Mouse (Mus musculus) embryonic facial prominence, embryonic 15.5 days (tissue): ENCODE measurements around the gene B3gnt2. TPM values are rescaled to one million over a fixed set of nuclear protein-coding genes. Genes with fewer than 3 reads are reported as not detected.

Experiments used
- ATAC-seq: fragments of 200-750 bp; cut with Nextera tagmentation; 2 replicates; pipeline ENCODE4 v1.8.0; 2017; ENCODE audit warnings: low read depth, moderate TSS enrichment; ENCODE audit not compliant: insufficient number of reproducible peaks, low FRiP score, low TSS enrichment
- H3K27ac ChIP-seq: fragments of 300-500 bp; sonication (generic); replicated peaks from 2 replicates; pipeline ENCODE4 v1.5.1; 2015; ENCODE audit warnings: mild to moderate bottlenecking, inconsistent platforms
- H3K27me3 ChIP-seq: fragments of 300-500 bp; sonication (generic); 2 replicates; pipeline ENCODE4 v1.6.1; 2015; ENCODE audit warnings: inconsistent platforms
- H3K36me3 ChIP-seq: fragments of 300-500 bp; sonication (generic); 2 replicates; pipeline ENCODE4 v1.6.1; 2015; ENCODE audit warnings: mild to moderate bottlenecking, inconsistent platforms
- H3K4me1 ChIP-seq: fragments of 300-500 bp; sonication (generic); 2 replicates; pipeline ENCODE4 v1.6.1; 2015; ENCODE audit warnings: inconsistent platforms
- H3K4me2 ChIP-seq: fragments of 300-500 bp; sonication (generic); replicated peaks from 2 replicates; pipeline ENCODE4 v1.6.1; 2015; ENCODE audit warnings: mild to moderate bottlenecking, inconsistent platforms
- H3K4me3 ChIP-seq: fragments of 300-500 bp; sonication (generic); replicated peaks from 2 replicates; pipeline ENCODE4 v1.5.1; 2015; ENCODE audit warnings: mild to moderate bottlenecking, inconsistent platforms
- H3K9ac ChIP-seq: fragments of 300-500 bp; sonication (generic); 2 replicates; pipeline ENCODE4 v1.6.1; 2015; ENCODE audit warnings: inconsistent platforms
- H3K9me3 ChIP-seq: fragments of 300-500 bp; sonication (generic); replicated peaks from 2 replicates; pipeline ENCODE4 v1.6.1; 2016; ENCODE audit warnings: inconsistent platforms
- WGBS: fragments of 180-500 bp; shearing (Covaris S2); methylation state at CpG from one replicate; pipeline ENCODE4 v1.1.7; 2015; 5-methylcytosine and 5-hydroxymethylcytosine counted together
- polyA plus RNA-seq: library from polyadenylated mRNA; unstranded; fragments of >200 nt; fragmentation: Nextera tagmentation; extraction: Ambion mirVana; gene quantifications from 2 replicates; pipeline ENCODE4 v1.2.1, GENCODE M21; 2015

The B3gnt2 gene
- polyA plus RNA-seq, 1 experiment from 2014 or later = 9.1 TPM

- WGBS = 65% methylated on average over 8 of the region's 8 CpGs
- Histone ChIP-seq H3K9ac (no peak overlapping the region), H3K36me3 (no peaks in the 10 kb centered on the region), H3K27ac (no peak overlapping the region), H3K27me3 (no peaks in the 10 kb centered on the region), H3K4me2 (no peak overlapping the region), H3K4me1 (peaks cover 21% of the 10 kb centered on the region; the same call in 1 of the 2 replicates), H3K9me3 (no peaks in the 10 kb centered on the region), H3K4me3 (no peak overlapping the region)
- ATAC-seq = no peak
Observed at GRCm38 (mm10) chr11:22846960-22847731, 13.6 kb downstream of the B3gnt2 start.

- no peak overlapping the region for H3K4me2 ChIP-seq
- no peak overlapping the region for H3K4me3 ChIP-seq
- peaks cover 20% of the 10 kb centered on the region; the same call in 1 of the 2 replicates for H3K4me1 ChIP-seq
- no peak overlapping the region for H3K27ac ChIP-seq
- ATAC-seq = no peak
- no peaks in the 10 kb centered on the region for H3K36me3 ChIP-seq
- no peaks in the 10 kb centered on the region for H3K27me3 ChIP-seq
- WGBS = 58% methylated on average over 6 of the region's 6 CpGs
- H3K9me3 ChIP-seq = no peaks in the 10 kb centered on the region
- H3K9ac ChIP-seq = no peak overlapping the region
Observed at GRCm38 (mm10) chr11:22846093-22846835, 14.5 kb downstream of the B3gnt2 start.

GRCm38 (mm10) chr11:22844754-22845718 is 15.7 kb downstream of the B3gnt2 start:
- 77% methylated on average over 4 of the region's 4 CpGs for WGBS
- H3K27ac ChIP-seq = no peak overlapping the region
- no peak for ATAC-seq

GRCm38 (mm10) chr11:22839456-22839855 is 21.3 kb downstream of the B3gnt2 start:
- H3K4me1 ChIP-seq = no peaks in the 10 kb centered on the region
- H3K9me3 ChIP-seq = no peaks in the 10 kb centered on the region
- H3K27me3 ChIP-seq = no peaks in the 10 kb centered on the region
- no peaks in the 10 kb centered on the region for H3K36me3 ChIP-seq
- no peak overlapping the region for H3K27ac ChIP-seq
- no peak for ATAC-seq
- H3K4me2 ChIP-seq = no peak overlapping the region
- 71% methylated on average over 3 of the region's 3 CpGs for WGBS
- no peak overlapping the region for H3K4me3 ChIP-seq
- H3K9ac ChIP-seq = no peak overlapping the region

More at GRCm38 (mm10) chr11:22844754-22845718, 15.7 kb downstream of the B3gnt2 start:
- Histone ChIP-seq H3K4me2 (no peak overlapping the region), H3K27me3 (no peaks in the 10 kb centered on the region), H3K4me3 (no peak overlapping the region), H3K9me3 (no peaks in the 10 kb centered on the region), H3K36me3 (no peaks in the 10 kb centered on the region), H3K4me1 (0 out of 2 replicates have a peak, but pooled peaks cover 11% of the 10 kb centered on the region), H3K9ac (no peak overlapping the region)

GRCm38 (mm10) chr11:22838361-22838760 is 22.4 kb downstream of the B3gnt2 start:
- no peak for ATAC-seq
- H3K9me3 ChIP-seq = no peaks in the 10 kb centered on the region
- H3K4me1 ChIP-seq = no peaks in the 10 kb centered on the region
- H3K4me2 ChIP-seq = no peak overlapping the region
- H3K4me3 ChIP-seq = no peak overlapping the region
- no peaks in the 10 kb centered on the region for H3K27me3 ChIP-seq
- H3K9ac ChIP-seq = no peak overlapping the region
- WGBS = 66% methylated on average over 1 of the region's 1 CpGs
- H3K27ac ChIP-seq = no peak overlapping the region
- H3K36me3 ChIP-seq = no peaks in the 10 kb centered on the region

- 90% methylated on average over 10 of the region's 10 CpGs for WGBS
Observed at GRCm38 (mm10) chr11:22836269-22836668, 24.5 kb downstream of the B3gnt2 start.

GRCm38 (mm10) chr11:22832600-22832999 is 28.2 kb downstream of the B3gnt2 start:
- no peak overlapping the region for H3K9ac ChIP-seq
- H3K36me3 ChIP-seq = no peaks in the 10 kb centered on the region
- H3K27me3 ChIP-seq = no peaks in the 10 kb centered on the region
- H3K9me3 ChIP-seq = no peaks in the 10 kb centered on the region
- 86% methylated on average over 4 of the region's 4 CpGs for WGBS
- H3K4me2 ChIP-seq = no peak overlapping the region
- peaks cover 11% of the 10 kb centered on the region; the same call in 1 of the 2 replicates for H3K4me1 ChIP-seq
- no peak for ATAC-seq
- no peak overlapping the region for H3K27ac ChIP-seq
- no peak overlapping the region for H3K4me3 ChIP-seq

More at GRCm38 (mm10) chr11:22836269-22836668, 24.5 kb downstream of the B3gnt2 start:
- Histone ChIP-seq H3K27me3 (no peaks in the 10 kb centered on the region), H3K4me2 (no peak overlapping the region), H3K27ac (no peak overlapping the region), H3K9ac (no peak overlapping the region), H3K36me3 (no peaks in the 10 kb centered on the region), H3K4me1 (no peaks in the 10 kb centered on the region), H3K9me3 (no peaks in the 10 kb centered on the region), H3K4me3 (no peak overlapping the region)
- no peak for ATAC-seq

- peaks cover 11% of the 10 kb centered on the region; the same call in 1 of the 2 replicates for H3K4me1 ChIP-seq
- H3K27me3 ChIP-seq = no peaks in the 10 kb centered on the region
- 91% methylated on average over 11 of the region's 11 CpGs for WGBS
Observed at GRCm38 (mm10) chr11:22831916-22832315, 28.8 kb downstream of the B3gnt2 start.

GRCm38 (mm10) chr11:22830684-22831083 is 30.1 kb downstream of the B3gnt2 start:
- no peak overlapping the region for H3K4me3 ChIP-seq
- H3K4me1 ChIP-seq = peaks cover 11% of the 10 kb centered on the region; the same call in 1 of the 2 replicates
- H3K27me3 ChIP-seq = no peaks in the 10 kb centered on the region
- no peak overlapping the region for H3K27ac ChIP-seq
- ATAC-seq = no peak
- 64% methylated on average over 6 of the region's 6 CpGs for WGBS
- H3K9ac ChIP-seq = no peak overlapping the region
- no peak overlapping the region for H3K4me2 ChIP-seq
- H3K36me3 ChIP-seq = no peaks in the 10 kb centered on the region
- H3K9me3 ChIP-seq = no peaks in the 10 kb centered on the region

More at GRCm38 (mm10) chr11:22831916-22832315, 28.8 kb downstream of the B3gnt2 start:
- Histone ChIP-seq H3K36me3 (no peaks in the 10 kb centered on the region), H3K27ac (no peak overlapping the region), H3K9me3 (no peaks in the 10 kb centered on the region), H3K4me3 (no peak overlapping the region), H3K4me2 (no peak overlapping the region), H3K9ac (no peak overlapping the region)
- no peak for ATAC-seq

GRCm38 (mm10) chr11:22830179-22830611 is 30.6 kb downstream of the B3gnt2 start:
- Histone ChIP-seq H3K27me3 (no peaks in the 10 kb centered on the region), H3K36me3 (no peaks in the 10 kb centered on the region), H3K9me3 (no peaks in the 10 kb centered on the region), H3K9ac (no peak overlapping the region), H3K27ac (no peak overlapping the region), H3K4me1 (peaks cover 11% of the 10 kb centered on the region; the same call in 1 of the 2 replicates), H3K4me2 (no peak overlapping the region), H3K4me3 (no peak overlapping the region)
- ATAC-seq = no peak
- 47% methylated on average over 5 of the region's 5 CpGs for WGBS
